Mouse (Mus musculus): ENCODE measurements at regions not wholly inside any gene's neighbourhood (a gene's known extent, or its start where the extent isn't known, plus 50 kb on each side); places are given as distances from the start of the nearest gene placed in this dataset.

- H3K36me3 ChIP-seq (replicated peaks) = no peaks in the 10 kb centered on the region
- 83% methylated on average over 2 of the region's 2 CpGs for WGBS
- ATAC-seq (ENCODE audit: low FRiP score) = no peak
- H3K27me3 ChIP-seq = no peaks in the 10 kb centered on the region
- H3K27ac ChIP-seq = no peak overlapping the region
- H3K9ac ChIP-seq = no peak overlapping the region
- H3K4me1 ChIP-seq = peaks cover 6% of the 10 kb centered on the region; the same call in 1 of the 2 replicates
- no peak overlapping the region for H3K4me3 ChIP-seq (replicated peaks)
- H3K4me2 ChIP-seq = no peak overlapping the region
- H3K9me3 ChIP-seq = no peaks in the 10 kb centered on the region
These were observed 456.7 kb downstream of the Gm21750 start for GRCm38 (mm10) chr14:74117686-74118085.

DNA sequence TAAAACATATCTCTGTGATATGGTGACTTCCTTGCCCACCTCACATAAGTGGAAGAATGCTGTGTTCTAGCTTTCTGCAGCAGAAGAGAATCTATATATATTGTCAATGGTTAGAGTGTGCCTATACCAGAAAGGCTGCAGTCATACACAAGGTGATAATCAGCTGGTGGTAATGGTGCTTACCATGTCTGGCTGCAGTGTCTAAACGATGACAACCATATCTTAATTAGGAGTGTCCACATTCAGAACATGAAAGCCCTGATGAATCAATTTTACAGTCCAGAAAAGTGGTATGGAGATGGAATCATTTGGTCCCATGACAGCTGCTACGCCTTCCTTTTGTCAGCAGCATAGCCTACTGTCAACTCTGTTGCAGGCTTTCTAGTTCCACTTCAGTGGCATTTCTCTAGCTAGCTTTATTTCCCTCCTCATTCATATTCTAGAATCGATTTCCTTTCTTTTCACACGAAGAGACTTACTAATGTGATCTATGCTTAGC lies 484.2 kb downstream of the Gm21750 start:
- H3K4me1 ChIP-seq = no peaks in the 10 kb centered on the region
- H3K4me2 ChIP-seq = no peak overlapping the region
- no peaks in the 10 kb centered on the region for H3K36me3 ChIP-seq (replicated peaks)
- whole genome bisulfite sequencing = 87% methylated on average over 4 of the region's 4 CpGs
- ATAC-seq (ENCODE audit: low FRiP score) = no peak
- no peak overlapping the region for H3K27ac ChIP-seq
- H3K4me3 ChIP-seq (replicated peaks) = no peak overlapping the region
- H3K9me3 ChIP-seq = no peaks in the 10 kb centered on the region
- no peaks in the 10 kb centered on the region for H3K27me3 ChIP-seq
- no peak overlapping the region for H3K9ac ChIP-seq

DNA sequence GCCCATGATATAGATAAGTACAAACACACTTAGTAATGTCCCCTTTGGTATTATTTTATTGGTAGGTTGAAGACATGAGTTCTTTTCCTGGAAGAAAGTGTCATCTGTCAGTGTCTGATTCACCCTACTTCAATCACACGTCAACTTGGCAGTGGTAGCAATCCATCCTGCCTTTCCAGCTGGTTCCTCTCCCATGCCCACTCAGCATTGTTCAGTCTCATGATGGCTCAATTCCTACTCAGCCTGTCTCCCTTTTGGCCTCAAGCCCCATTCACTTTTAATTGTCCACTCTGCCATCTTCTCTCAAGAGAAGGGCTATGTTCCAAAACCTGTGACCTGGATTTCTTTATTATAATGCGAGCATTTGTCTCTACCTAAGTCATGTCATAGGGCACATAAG lies 474.4 kb upstream of the Htr2a start:
- Histone ChIP-seq H3K27me3 (no peaks in the 10 kb centered on the region), H3K27ac (no peak overlapping the region), H3K9ac (no peak overlapping the region), H3K4me2 (no peak overlapping the region), H3K36me3 (replicated peaks) (no peaks in the 10 kb centered on the region), H3K4me1 (no peaks in the 10 kb centered on the region), H3K9me3 (no peaks in the 10 kb centered on the region), H3K4me3 (replicated peaks) (no peak overlapping the region)
- no peak for ATAC-seq (ENCODE audit: low FRiP score)
- 93% methylated on average over 2 of the region's 2 CpGs for WGBS

GRCm38 (mm10) chr14:74169131-74169875 lies 471.3 kb upstream of the Htr2a start:
- WGBS = 91% methylated on average over 2 of the region's 2 CpGs
- no peak overlapping the region for H3K4me3 ChIP-seq (replicated peaks)
- H3K27me3 ChIP-seq = no peaks in the 10 kb centered on the region
- H3K4me2 ChIP-seq = no peak overlapping the region
- H3K9me3 ChIP-seq = no peaks in the 10 kb centered on the region
- no peak overlapping the region for H3K27ac ChIP-seq
- no peak overlapping the region for H3K9ac ChIP-seq
- H3K4me1 ChIP-seq = no peaks in the 10 kb centered on the region
- H3K36me3 ChIP-seq (replicated peaks) = no peaks in the 10 kb centered on the region
- no peak for ATAC-seq (ENCODE audit: low FRiP score)

DNA sequence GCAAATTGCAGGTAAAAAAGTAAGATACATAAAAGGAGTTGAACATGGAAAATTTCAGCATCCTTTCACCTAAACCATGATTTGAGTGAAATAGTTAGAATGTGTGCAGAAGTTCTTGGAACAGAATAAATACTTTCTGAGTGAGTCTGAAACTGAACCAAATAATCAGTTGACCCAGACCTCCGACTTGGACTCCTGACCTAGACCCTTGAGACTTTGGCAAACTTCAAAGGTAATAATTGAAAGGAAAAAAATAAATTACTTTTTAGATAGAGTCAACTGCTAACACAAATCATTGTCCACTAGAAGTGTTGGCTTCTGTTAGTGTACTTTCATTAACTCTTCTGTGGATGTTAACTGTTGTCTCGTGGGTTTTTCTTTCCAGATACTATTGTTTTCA lies 460.6 kb upstream of the Htr2a start:
- 86% methylated on average over 2 of the region's 2 CpGs for WGBS
- Histone ChIP-seq H3K27me3 (no peaks in the 10 kb centered on the region), H3K4me2 (no peak overlapping the region), H3K4me3 (replicated peaks) (no peak overlapping the region), H3K9ac (no peak overlapping the region), H3K36me3 (replicated peaks) (no peaks in the 10 kb centered on the region), H3K9me3 (no peaks in the 10 kb centered on the region), H3K27ac (no peak overlapping the region), H3K4me1 (no peaks in the 10 kb centered on the region)
- ATAC-seq (ENCODE audit: low FRiP score) = no peak

- H3K9ac ChIP-seq = no peak overlapping the region
- no peak overlapping the region for H3K4me3 ChIP-seq (replicated peaks)
- no peaks in the 10 kb centered on the region for H3K36me3 ChIP-seq (replicated peaks)
- no peak overlapping the region for H3K27ac ChIP-seq
- no peaks in the 10 kb centered on the region for H3K9me3 ChIP-seq
- no peak overlapping the region for H3K4me2 ChIP-seq
- 87% methylated on average over 4 of the region's 4 CpGs for WGBS
- H3K27me3 ChIP-seq = no peaks in the 10 kb centered on the region
- no peaks in the 10 kb centered on the region for H3K4me1 ChIP-seq
- no peak for ATAC-seq (ENCODE audit: low FRiP score)
These were observed 457.6 kb upstream of the Htr2a start for GRCm38 (mm10) chr14:74182996-74183395.

GRCm38 (mm10) chr14:74201710-74202109 lies 438.9 kb upstream of the Htr2a start:
- Histone ChIP-seq H3K4me2 (no peak overlapping the region), H3K9me3 (no peaks in the 10 kb centered on the region), H3K27ac (no peak overlapping the region), H3K4me3 (replicated peaks) (no peak overlapping the region), H3K9ac (no peak overlapping the region), H3K27me3 (no peaks in the 10 kb centered on the region), H3K4me1 (no peaks in the 10 kb centered on the region), H3K36me3 (replicated peaks) (no peaks in the 10 kb centered on the region)
- ATAC-seq (ENCODE audit: low FRiP score) = no peak
- 98% methylated on average over 2 of the region's 2 CpGs for WGBS

- H3K27me3 ChIP-seq = no peaks in the 10 kb centered on the region
- H3K4me2 ChIP-seq = no peak overlapping the region
- H3K4me1 ChIP-seq = no peaks in the 10 kb centered on the region
- H3K27ac ChIP-seq = no peak overlapping the region
- no peak overlapping the region for H3K4me3 ChIP-seq (replicated peaks)
- WGBS = 85% methylated on average over 1 of the region's 1 CpGs
- H3K9me3 ChIP-seq = no peaks in the 10 kb centered on the region
- ATAC-seq (ENCODE audit: low FRiP score) = no peak
- no peaks in the 10 kb centered on the region for H3K36me3 ChIP-seq (replicated peaks)
- no peak overlapping the region for H3K9ac ChIP-seq
These were observed 435.6 kb upstream of the Htr2a start for GRCm38 (mm10) chr14:74205011-74205410.

GRCm38 (mm10) chr14:74217914-74218446 lies 422.7 kb upstream of the Htr2a start:
- Histone ChIP-seq H3K9me3 (no peaks in the 10 kb centered on the region), H3K36me3 (replicated peaks) (no peaks in the 10 kb centered on the region), H3K4me2 (no peak overlapping the region), H3K9ac (no peak overlapping the region), H3K27me3 (no peaks in the 10 kb centered on the region), H3K4me1 (no peaks in the 10 kb centered on the region), H3K4me3 (replicated peaks) (no peak overlapping the region), H3K27ac (no peak overlapping the region)
- ATAC-seq (ENCODE audit: low FRiP score) = no peak
- WGBS = 79% methylated on average over 2 of the region's 2 CpGs

DNA sequence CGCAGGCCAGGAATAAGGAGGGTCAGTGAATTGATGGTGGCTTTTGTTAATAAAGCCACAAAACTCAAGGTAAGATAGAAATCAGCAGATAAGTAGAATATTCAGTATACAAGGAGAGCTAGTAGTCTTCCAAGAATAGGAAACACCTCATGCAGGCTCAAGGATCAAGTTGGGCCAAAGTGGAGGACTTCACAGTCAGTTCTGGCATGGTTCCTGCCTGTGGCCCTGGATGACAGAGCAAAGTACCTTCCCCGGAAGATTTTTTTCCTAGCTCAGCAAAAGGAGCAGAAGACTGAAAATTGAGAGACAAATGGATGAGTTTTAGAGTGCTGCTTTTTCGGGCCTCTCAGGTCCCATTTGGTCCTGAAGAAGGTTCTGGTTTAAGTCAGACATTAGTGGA lies 420.9 kb upstream of the Htr2a start:
- no peak overlapping the region for H3K4me3 ChIP-seq (replicated peaks)
- H3K36me3 ChIP-seq (replicated peaks) = no peaks in the 10 kb centered on the region

GRCm38 (mm10) chr14:74222093-74222492 lies 418.5 kb upstream of the Htr2a start:
- Histone ChIP-seq H3K9ac (no peak overlapping the region), H3K27ac (no peak overlapping the region), H3K4me2 (no peak overlapping the region), H3K4me1 (no peaks in the 10 kb centered on the region), H3K36me3 (replicated peaks) (no peaks in the 10 kb centered on the region), H3K27me3 (no peaks in the 10 kb centered on the region), H3K9me3 (no peaks in the 10 kb centered on the region), H3K4me3 (replicated peaks) (no peak overlapping the region)
- no peak for ATAC-seq (ENCODE audit: low FRiP score)
- 65% methylated on average over 1 of the region's 1 CpGs for WGBS

More for the DNA sequence above, 420.9 kb upstream of the Htr2a start:
- H3K27me3 ChIP-seq = no peaks in the 10 kb centered on the region
- no peak overlapping the region for H3K9ac ChIP-seq
- H3K9me3 ChIP-seq = no peaks in the 10 kb centered on the region
- no peaks in the 10 kb centered on the region for H3K4me1 ChIP-seq
- ATAC-seq (ENCODE audit: low FRiP score) = no peak
- 85% methylated on average over 3 of the region's 3 CpGs for WGBS
- no peak overlapping the region for H3K27ac ChIP-seq
- no peak overlapping the region for H3K4me2 ChIP-seq

GRCm38 (mm10) chr14:74229560-74230187 lies 411.0 kb upstream of the Htr2a start:
- Histone ChIP-seq H3K36me3 (replicated peaks) (no peaks in the 10 kb centered on the region), H3K9ac (no peak overlapping the region), H3K27ac (no peak overlapping the region), H3K4me2 (no peak overlapping the region), H3K4me1 (no peaks in the 10 kb centered on the region), H3K27me3 (no peaks in the 10 kb centered on the region), H3K9me3 (no peaks in the 10 kb centered on the region), H3K4me3 (replicated peaks) (no peak overlapping the region)
- ATAC-seq (ENCODE audit: low FRiP score) = no peak
- WGBS = 73% methylated on average over 5 of the region's 5 CpGs

DNA sequence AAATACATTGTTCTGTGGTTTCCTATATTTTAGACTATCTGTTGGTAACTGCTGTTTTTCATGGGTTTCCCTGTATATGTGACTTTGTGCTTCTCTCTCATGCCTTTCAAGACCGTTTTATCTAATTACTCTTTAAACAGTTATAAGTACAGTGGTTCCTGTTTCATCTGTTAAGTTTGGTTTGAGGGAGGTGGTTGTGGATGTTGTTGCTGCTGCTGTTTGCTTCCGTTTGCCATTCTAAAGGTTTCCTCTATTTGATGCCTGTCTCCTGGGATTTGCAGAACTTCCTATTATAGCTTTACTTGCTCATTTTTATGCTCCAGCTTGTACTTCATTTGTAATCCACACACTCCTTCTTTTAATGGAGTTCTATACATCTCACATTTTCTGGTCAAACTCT lies 400.4 kb upstream of the Htr2a start:
- Histone ChIP-seq H3K9ac (no peak overlapping the region), H3K4me1 (no peaks in the 10 kb centered on the region), H3K4me3 (replicated peaks) (no peak overlapping the region), H3K27ac (no peak overlapping the region), H3K9me3 (no peaks in the 10 kb centered on the region), H3K27me3 (no peaks in the 10 kb centered on the region), H3K4me2 (no peak overlapping the region), H3K36me3 (replicated peaks) (no peaks in the 10 kb centered on the region)
- ATAC-seq (ENCODE audit: low FRiP score) = no peak
- WGBS = 86% methylated on average over 2 of the region's 2 CpGs

Data from forebrain, embryonic 12.5 days (tissue).